Mouse (Mus musculus) lung, postnatal 4 days (tissue): ENCODE data around the gene Tpsab1.

Experiments used
- DNase-seq, 2 experiments: peaks; one replicate each; pipeline ENCODE4 v3.0.0; 2021

Gene Tpsab1

GRCm38 (mm10) chr17:25345462-25345861, at the start of gene Tpsab1:
TSS of gene Tpsab1 (minus strand) at chr17:25345562.
- no peak for DNase-seq

GRCm38 (mm10) chr17:25394526-25394925, 49.2 kb upstream of the Tpsab1 start:
- DNase-seq, result no peak

- DNase-seq, result peak; percentile 58 to 78
Measured at GRCm38 (mm10) chr17:25374011-25374410, 28.6 kb upstream of the Tpsab1 start.

GRCm38 (mm10) chr17:25372491-25372890, 27.1 kb upstream of the Tpsab1 start:
- no peak for DNase-seq

- DNase-seq, result no peak
Measured at GRCm38 (mm10) chr17:25368973-25369372, 23.6 kb upstream of the Tpsab1 start, which contains the start of gene Tpsg1. TSS of gene Tpsg1 (plus strand) at chr17:25369273.

GRCm38 (mm10) chr17:25366005-25366404, 20.6 kb upstream of the Tpsab1 start, which contains the start of gene Tpsb2:
TSS of gene Tpsb2 (plus strand) at chr17:25366305.
- DNase-seq, result no peak

- peak in 1 of 2 experiments; percentile 40 for DNase-seq
Measured at GRCm38 (mm10) chr17:25363726-25364125, 18.4 kb upstream of the Tpsab1 start.

- DNase-seq, result no peak
Measured at GRCm38 (mm10) chr17:25361291-25361690, 15.9 kb upstream of the Tpsab1 start.

GRCm38 (mm10) chr17:25341490-25341889, 3.9 kb downstream of the Tpsab1 start:
- no peak for DNase-seq

- no peak for DNase-seq
Measured at GRCm38 (mm10) chr17:25340003-25340402, 5.4 kb downstream of the Tpsab1 start.

GRCm38 (mm10) chr17:25338218-25338617, 7.1 kb downstream of the Tpsab1 start:
- DNase-seq, result no peak

- DNase-seq, result peak; percentile 32 to 60
Measured at GRCm38 (mm10) chr17:25333943-25334342, 11.4 kb downstream of the Tpsab1 start.

- no peak for DNase-seq
Measured at GRCm38 (mm10) chr17:25332321-25332720, 13.0 kb downstream of the Tpsab1 start.

- no peak for DNase-seq
Measured at GRCm38 (mm10) chr17:25322930-25323329, 22.4 kb downstream of the Tpsab1 start.

- no peak for DNase-seq
Measured at GRCm38 (mm10) chr17:25320819-25321218, 24.5 kb downstream of the Tpsab1 start.

- DNase-seq, result no peak
Measured at GRCm38 (mm10) chr17:25318354-25318753, 27.0 kb downstream of the Tpsab1 start, which contains the start of gene Prss29. TSS of gene Prss29 (plus strand) at chr17:25318654.

GRCm38 (mm10) chr17:25308346-25308745, 37.0 kb downstream of the Tpsab1 start, which contains the start of gene Prss28:
TSS of gene Prss28 (plus strand) at chr17:25308646.
- DNase-seq, result no peak

GRCm38 (mm10) chr17:25298094-25298493, 47.3 kb downstream of the Tpsab1 start, which contains the start of gene Prss34:
TSS of gene Prss34 (plus strand) at chr17:25298394.
- no peak for DNase-seq

- no peak for DNase-seq
Measured at GRCm38 (mm10) chr17:25294111-25294510, 51.3 kb downstream of the Tpsab1 start.

GRCm38 (mm10) chr17:25293495-25293894, 51.9 kb downstream of the Tpsab1 start:
- no peak for DNase-seq
